Mouse (Mus musculus): Measurements from ENCODE around the gene Ncstn. TPM values are rescaled to one million over a fixed set of nuclear protein-coding genes. Genes with fewer than 3 reads are reported as not detected.
A peak's percentile ranks its signal among the peaks of the same experiment; 100 is the strongest.

Gene Ncstn
- total RNA-seq, 2 experiments from 2014 or later, result 38.9 to 63.1 TPM

- ATAC-seq (replicated peaks; ENCODE audit: poor library complexity, severe bottlenecking), result no peak
These were observed 54.0 kb downstream of the Ncstn start, which contains the start of gene Vangl2 for GRCm38 (mm10) chr1:172028394-172029275. Gene Vangl2, minus strand, starts transcription at chr1:172028444.

DNA sequence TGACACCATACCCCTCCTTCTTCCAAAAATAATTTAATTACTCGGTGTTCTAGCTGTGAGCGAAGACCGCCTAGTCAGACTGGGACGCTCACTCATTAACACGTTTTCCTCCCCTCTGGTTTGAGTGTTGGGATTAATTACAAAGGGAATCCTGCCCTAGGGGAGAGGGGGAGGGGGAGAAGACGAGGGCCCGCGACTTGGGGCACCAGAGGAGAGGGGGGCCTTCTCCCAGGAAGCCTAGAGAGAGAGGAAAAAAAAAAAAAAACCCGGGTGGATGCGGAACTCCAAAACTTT is 54.8 kb downstream of the Ncstn start:
- no peak for ATAC-seq (replicated peaks; ENCODE audit: poor library complexity, severe bottlenecking)

- ATAC-seq (replicated peaks; ENCODE audit: poor library complexity, severe bottlenecking), result peak; percentile 90
These were observed 55.4 kb downstream of the Ncstn start for GRCm38 (mm10) chr1:172027010-172027808.

DNA sequence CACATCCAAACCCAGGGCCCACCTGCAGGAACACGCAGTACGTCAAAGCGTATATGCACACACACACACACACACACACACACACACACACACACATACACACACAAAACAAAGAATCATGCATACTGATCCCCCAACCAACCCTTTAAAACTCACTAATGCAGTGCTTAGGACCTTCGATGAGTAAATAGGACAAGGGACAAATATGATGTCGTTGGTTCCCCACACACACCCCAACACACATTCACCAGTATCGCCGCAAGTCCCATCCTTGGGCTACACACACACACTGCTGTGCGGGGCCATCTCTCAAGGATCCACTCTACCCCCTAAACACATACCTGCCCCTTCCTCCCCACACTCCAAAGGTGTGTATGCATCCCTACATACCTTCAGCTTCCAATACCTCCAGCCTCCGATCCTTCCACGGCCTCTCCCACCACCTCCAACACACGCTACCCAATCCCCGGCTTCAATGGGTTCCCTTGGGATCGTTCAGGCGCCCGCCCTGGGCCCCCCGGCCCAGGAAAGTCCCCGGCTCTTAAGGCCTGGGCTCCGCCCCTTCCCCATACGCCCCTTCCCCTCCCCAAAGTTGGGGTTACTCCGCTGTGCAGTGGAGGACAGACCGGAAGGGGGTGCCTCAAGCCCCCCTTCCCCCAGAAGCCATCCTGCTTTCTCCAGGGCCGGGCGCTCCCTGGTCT is 56.2 kb downstream of the Ncstn start:
- peak; percentile 54 for ATAC-seq (replicated peaks; ENCODE audit: poor library complexity, severe bottlenecking)

DNA sequence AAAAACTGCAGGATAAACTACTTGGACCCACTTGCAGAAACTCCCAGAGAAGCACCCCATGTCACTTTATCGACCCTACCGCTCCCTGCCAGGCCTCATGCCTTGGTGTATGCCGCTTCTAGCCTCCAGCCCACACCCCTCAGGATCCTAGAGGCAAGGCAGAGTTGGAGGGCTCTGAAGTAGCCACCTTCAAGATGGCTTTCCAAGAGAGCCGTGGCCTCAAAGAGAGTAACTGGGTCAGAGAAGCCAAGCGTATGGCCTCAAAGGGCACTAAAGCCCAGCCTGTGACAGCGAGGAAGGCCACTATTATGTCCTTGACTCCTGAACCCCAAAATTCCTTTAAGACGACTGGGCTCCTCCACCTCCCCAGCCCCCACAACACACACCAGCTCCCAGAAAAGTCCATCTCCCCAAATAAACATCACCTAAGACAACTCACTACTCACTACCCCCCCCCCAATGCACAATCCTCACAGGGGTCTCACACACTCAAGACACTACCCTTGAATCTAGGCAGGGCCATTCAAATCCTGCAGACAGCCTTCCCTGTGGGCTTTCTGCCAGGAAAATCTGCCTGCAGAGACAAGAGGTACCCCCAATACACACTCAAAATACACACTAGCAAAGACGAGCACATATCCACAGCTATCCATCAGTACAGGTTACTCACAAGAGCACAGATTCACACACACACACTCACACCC is 57.2 kb downstream of the Ncstn start:
- no peak for ATAC-seq (replicated peaks; ENCODE audit: poor library complexity, severe bottlenecking)

GRCm38 (mm10) chr1:172024140-172024895 is 58.3 kb downstream of the Ncstn start:
- ATAC-seq (replicated peaks; ENCODE audit: poor library complexity, severe bottlenecking), result no peak

- no peak for ATAC-seq (replicated peaks; ENCODE audit: poor library complexity, severe bottlenecking)
These were observed 62.6 kb downstream of the Ncstn start for GRCm38 (mm10) chr1:172019863-172020521.

DNA sequence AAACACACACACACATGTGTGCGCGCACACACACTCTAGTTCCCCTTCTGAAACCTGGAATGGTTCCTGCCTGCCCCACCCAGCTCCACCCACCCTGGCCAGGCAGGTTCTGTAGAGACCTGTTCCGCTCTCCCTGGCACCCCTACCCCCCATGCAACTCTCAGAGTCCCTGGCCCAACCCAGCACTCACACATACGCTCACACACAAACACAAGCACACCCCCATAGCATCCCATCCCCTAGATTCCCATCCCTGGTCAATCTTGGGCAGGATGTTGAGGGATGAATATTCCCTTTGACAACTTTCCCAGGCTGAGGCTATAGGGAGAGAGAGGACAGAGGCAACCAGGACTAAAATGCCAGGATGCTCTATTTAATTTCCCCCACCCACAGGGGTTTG is 63.3 kb downstream of the Ncstn start:
- no peak for ATAC-seq (replicated peaks; ENCODE audit: poor library complexity, severe bottlenecking)

DNA sequence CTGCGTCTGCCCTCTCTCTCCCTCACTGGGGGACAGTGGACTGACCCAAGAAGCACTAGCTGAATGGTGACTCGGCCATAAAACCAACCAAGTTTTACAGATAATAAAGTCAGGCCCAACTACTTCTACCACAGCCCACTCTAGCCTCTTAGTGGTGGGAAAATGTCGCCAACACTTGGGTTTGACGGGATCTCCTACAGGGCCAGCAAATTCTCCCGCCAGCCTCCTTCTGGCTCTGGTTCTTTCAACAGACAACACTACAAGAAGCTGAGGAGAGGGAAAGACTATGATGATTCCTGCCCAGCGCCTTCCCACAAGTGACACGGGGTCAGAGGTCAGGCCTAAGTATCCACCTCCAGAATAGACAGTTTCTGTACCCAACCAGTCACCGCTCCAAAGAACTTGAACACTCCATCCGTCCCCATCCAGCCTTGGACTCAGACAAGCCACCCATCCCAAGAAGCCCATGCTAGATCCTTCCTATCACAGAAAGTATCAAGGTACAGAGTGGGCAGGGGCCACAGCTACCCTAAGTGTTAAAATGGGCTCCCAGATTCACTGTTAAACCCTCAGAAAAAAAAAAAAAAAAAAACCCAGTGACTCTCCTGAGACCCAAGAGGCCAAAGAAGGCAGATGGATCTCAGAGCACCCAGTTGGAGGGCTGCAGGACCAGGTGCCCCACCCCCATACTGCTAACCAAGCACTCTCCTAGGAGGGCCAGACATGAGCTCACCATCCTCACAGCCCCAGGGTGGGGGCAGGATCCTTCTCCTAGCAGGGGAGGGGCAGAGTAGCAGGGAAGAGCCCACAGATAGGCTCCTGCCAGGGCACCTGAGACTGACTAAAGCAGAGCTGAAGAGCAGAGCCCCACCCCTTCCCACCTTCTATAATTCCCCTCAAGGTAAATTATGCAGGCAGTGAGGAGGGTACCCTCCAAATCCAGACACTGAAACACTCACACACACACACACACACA is 64.0 kb downstream of the Ncstn start:
- ATAC-seq (replicated peaks; ENCODE audit: poor library complexity, severe bottlenecking), result no peak

- ATAC-seq (replicated peaks; ENCODE audit: poor library complexity, severe bottlenecking), result peak; percentile 52
These were observed 65.0 kb downstream of the Ncstn start for GRCm38 (mm10) chr1:172017517-172018070.

DNA sequence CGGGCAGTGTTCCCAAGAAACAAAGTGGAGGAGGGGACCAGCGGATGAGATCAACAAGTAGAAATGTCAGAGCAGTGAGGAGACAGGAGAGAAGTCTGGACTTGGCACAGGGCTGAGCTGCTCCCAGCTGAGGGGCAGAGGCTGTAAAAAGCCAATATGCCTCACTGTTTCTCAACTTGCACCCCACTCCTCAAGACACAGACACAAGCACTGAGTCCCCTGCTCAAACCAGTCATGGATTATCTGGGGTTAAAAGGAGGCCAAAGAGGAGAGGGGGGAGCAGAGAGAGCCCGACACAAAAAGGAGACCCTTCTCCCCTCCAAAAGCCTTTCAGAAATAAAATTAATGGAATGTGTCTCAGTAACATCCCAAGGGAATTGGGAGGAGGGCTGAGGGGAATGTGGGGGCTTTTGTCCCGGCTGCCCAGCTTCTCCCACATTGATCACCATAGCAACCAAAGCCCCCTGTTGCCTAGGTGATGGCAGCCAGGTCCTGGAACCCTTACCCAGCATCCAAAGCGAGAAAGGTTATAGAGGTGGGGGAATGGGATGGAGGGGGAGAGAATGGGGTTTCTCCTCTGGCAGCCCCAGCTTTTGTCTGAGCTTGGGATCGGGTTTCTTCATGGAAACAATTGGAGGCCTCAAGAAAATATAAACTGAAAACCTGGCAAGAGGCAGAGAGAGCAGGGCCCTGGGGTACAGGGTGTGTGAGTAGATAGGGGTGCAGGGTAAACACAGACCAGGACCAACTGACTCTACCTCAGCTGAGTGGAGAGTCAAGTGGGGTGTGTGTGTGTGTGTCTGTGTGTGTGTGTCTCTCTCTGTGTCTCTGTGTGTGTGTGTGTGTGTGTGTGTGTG is 65.7 kb downstream of the Ncstn start:
- ATAC-seq (replicated peaks; ENCODE audit: poor library complexity, severe bottlenecking), result no peak

DNA sequence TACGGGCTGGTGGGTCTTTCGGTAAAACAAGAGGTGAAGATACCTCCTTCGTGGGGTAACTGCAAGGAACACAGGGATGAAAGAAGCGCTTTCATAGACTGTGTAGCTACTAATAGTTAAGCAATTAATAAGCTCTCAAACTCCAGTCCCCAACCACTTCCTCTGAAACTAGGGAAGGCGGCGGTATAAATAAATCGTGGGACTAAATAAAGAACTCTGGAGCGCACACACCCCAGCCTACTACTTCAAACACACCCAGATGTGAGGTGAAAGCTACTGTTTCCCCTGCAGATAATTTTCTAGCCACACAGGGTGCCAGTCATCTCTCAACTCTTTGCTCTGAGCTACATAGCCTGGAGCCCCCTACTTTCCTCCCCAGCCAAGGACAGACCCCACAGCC is 66.6 kb downstream of the Ncstn start:
- peak; percentile 72 for ATAC-seq (replicated peaks; ENCODE audit: poor library complexity, severe bottlenecking)

Other genes with a start within 250 kb of the Ncstn start
- gene Cd84, start 243.1 kb downstream of the Ncstn start, total RNA-seq (2014; fragmentation: Nextera tagmentation), result 27.8 and 46.4 TPM in 2 replicates
- 65.1 and 76.7 TPM in 2 replicates for gene Cd84, start 243.1 kb downstream of the Ncstn start, total RNA-seq (2017)
- gene Gm10521, start 187.1 kb downstream of the Ncstn start, total RNA-seq (2014; fragmentation: Nextera tagmentation), result 1.6 and 2.3 TPM in 2 replicates
- gene Gm10521, start 187.1 kb downstream of the Ncstn start, total RNA-seq (2017), result 1.3 and 1.9 TPM in 2 replicates
- gene Slamf6, start 165.3 kb downstream of the Ncstn start, total RNA-seq (2014; fragmentation: Nextera tagmentation), result 1.9 and 4.8 TPM in 2 replicates
- 1.4 and 4.7 TPM in 2 replicates for gene Slamf6, start 165.3 kb downstream of the Ncstn start, total RNA-seq (2017)
- 3.0 and 6.3 TPM in 2 replicates for gene Vangl2, start 54.4 kb downstream of the Ncstn start, total RNA-seq (2014; fragmentation: Nextera tagmentation)
- 1.5 and 2.5 TPM in 2 replicates for gene Vangl2, start 54.4 kb downstream of the Ncstn start, total RNA-seq (2017)
- gene Nhlh1, start 25.2 kb downstream of the Ncstn start, total RNA-seq (2014; fragmentation: Nextera tagmentation), result not detected in 2 replicates
- gene Nhlh1, start 25.2 kb downstream of the Ncstn start, total RNA-seq (2017), result not detected in 2 replicates
- 183 and 188 TPM in 2 replicates for gene Copa, start 266 bp downstream of the Ncstn start, total RNA-seq (2014; fragmentation: Nextera tagmentation)
- 175 and 184 TPM in 2 replicates for gene Copa, start 266 bp downstream of the Ncstn start, total RNA-seq (2017)
- gene Pex19, start 44.0 kb upstream of the Ncstn start, total RNA-seq (2014; fragmentation: Nextera tagmentation), result 28.3 and 40.3 TPM in 2 replicates
- 35.8 and 47.3 TPM in 2 replicates for gene Pex19, start 44.0 kb upstream of the Ncstn start, total RNA-seq (2017)
- 68.0 and 76.2 TPM in 2 replicates for gene Dcaf8, start 65.3 kb upstream of the Ncstn start, total RNA-seq (2014; fragmentation: Nextera tagmentation)
- gene Dcaf8, start 65.3 kb upstream of the Ncstn start, total RNA-seq (2017), result 107 and 114 TPM in 2 replicates
- gene Pea15a, start 124.0 kb upstream of the Ncstn start, total RNA-seq (2014; fragmentation: Nextera tagmentation), result 3.5 and 6.0 TPM in 2 replicates
- 1.2 and 1.7 TPM in 2 replicates for gene Pea15a, start 124.0 kb upstream of the Ncstn start, total RNA-seq (2017)
- gene Casq1, start 137.1 kb upstream of the Ncstn start, total RNA-seq (2014; fragmentation: Nextera tagmentation), result not detected in 2 replicates
- not detected in 2 replicates for gene Casq1, start 137.1 kb upstream of the Ncstn start, total RNA-seq (2017)
- not detected in 2 replicates for gene Atp1a4, start 175.6 kb upstream of the Ncstn start, total RNA-seq (2014; fragmentation: Nextera tagmentation)
- gene Atp1a4, start 175.6 kb upstream of the Ncstn start, total RNA-seq (2017), result not detected in 2 replicates
- 53.7 and 58.4 TPM in 2 replicates for gene Igsf8, start 178.8 kb upstream of the Ncstn start, total RNA-seq (2014; fragmentation: Nextera tagmentation)
- 24.8 and 25.0 TPM in 2 replicates for gene Igsf8, start 178.8 kb upstream of the Ncstn start, total RNA-seq (2017)
- gene Atp1a2, start 215.3 kb upstream of the Ncstn start, total RNA-seq (2014; fragmentation: Nextera tagmentation), result not detected in 2 replicates
- not detected in 2 replicates for gene Atp1a2, start 215.3 kb upstream of the Ncstn start, total RNA-seq (2017)
- not detected in 2 replicates for gene Kcnj9, start 246.5 kb upstream of the Ncstn start, total RNA-seq (2014; fragmentation: Nextera tagmentation)
- gene Kcnj9, start 246.5 kb upstream of the Ncstn start, total RNA-seq (2017), result not detected in 2 replicates

Measured in granulocyte monocyte progenitor cell, adult 5-6 weeks (primary cell).